Mouse (Mus musculus) liver, postnatal 0 days (tissue): ENCODE measurements around the gene Dhdh. TPM values are rescaled to one million over a fixed set of nuclear protein-coding genes. Genes with fewer than 3 reads are reported as not detected.
A peak's percentile ranks its signal among the peaks of the same experiment; 100 is the strongest.
"Not testable (repeated sequence)": the region's sequence is repeated elsewhere in the genome, so short reads cannot be mapped to it uniquely, and the experiment has no call there.

Experiments used
- ATAC-seq: fragments of 200-750 bp; cut with Nextera tagmentation; 2 replicates; pipeline ENCODE4 v1.8.0; 2017; ENCODE audit warnings: mild to moderate bottlenecking, moderate library complexity
- DNase-seq: peaks from one replicate; pipeline ENCODE4 v3.0.0-alpha.2; 2016
- H3K27ac ChIP-seq: fragments of 300-500 bp; sonication (generic); 2 replicates; pipeline ENCODE4 v1.5.1; 2014; ENCODE audit warnings: antibody characterized with exemption, moderate library complexity, mild to moderate bottlenecking, low read depth
- H3K27me3 ChIP-seq: fragments of 300-500 bp; sonication (generic); 2 replicates; pipeline ENCODE4 v1.6.1; 2014; ENCODE audit warnings: low read length, control low read depth, mixed read lengths; ENCODE audit not compliant: insufficient read depth
- H3K36me3 ChIP-seq: fragments of 300-500 bp; sonication (generic); replicated peaks from 2 replicates; pipeline ENCODE4 v1.6.1; 2014; ENCODE audit warnings: mild to moderate bottlenecking, control low read depth, low read length, moderate library complexity, mixed read lengths; ENCODE audit not compliant: insufficient read depth
- H3K4me1 ChIP-seq: fragments of 300-500 bp; sonication (generic); 2 replicates; pipeline ENCODE4 v1.6.1; 2014; ENCODE audit warnings: antibody characterized with exemption, mild to moderate bottlenecking, control low read depth; ENCODE audit not compliant: insufficient read depth
- H3K4me2 ChIP-seq: fragments of 300-500 bp; sonication (generic); 2 replicates; pipeline ENCODE4 v1.6.1; 2014; ENCODE audit warnings: low read depth, mild to moderate bottlenecking, low read length, moderate library complexity, mixed read lengths
- H3K4me3 ChIP-seq: fragments of 300-500 bp; sonication (generic); 2 replicates; pipeline ENCODE4 v1.5.1; 2014; ENCODE audit warnings: low read depth, low read length
- H3K9ac ChIP-seq: fragments of 300-500 bp; sonication (generic); replicated peaks from 2 replicates; pipeline ENCODE4 v1.6.1; 2014; ENCODE audit warnings: mild to moderate bottlenecking, moderate library complexity
- H3K9me3 ChIP-seq: fragments of 300-500 bp; sonication (generic); 2 replicates; pipeline ENCODE4 v1.6.1; 2016; ENCODE audit warnings: mild to moderate bottlenecking, control low read depth, low read length, mixed read lengths
- CTCF ChIP-seq: sonication (generic); IDR thresholded peaks from 2 replicates; pipeline ENCODE4 v1.5.1; 2016; ENCODE audit warnings: antibody characterized with exemption, low read depth
- EP300 ChIP-seq: IDR thresholded peaks from 2 replicates; pipeline ENCODE4 v1.6.1; 2016; ENCODE audit warnings: antibody characterized with exemption, low read depth, mild to moderate bottlenecking
- WGBS: fragments of 180-500 bp; shearing (Covaris S2); extraction: QIAGEN DNeasy Blood & Tissue Kit; methylation state at CpG from one replicate; pipeline ENCODE4 v1.1.7; 2014; ENCODE audit not compliant: insufficient replicate concordance; 5-methylcytosine and 5-hydroxymethylcytosine counted together
- polyA plus RNA-seq: library from polyadenylated mRNA; unstranded; fragments of >200 nt; fragmentation: Nextera tagmentation; extraction: Ambion mirVana; gene quantifications from 2 replicates; pipeline ENCODE4 v1.2.1, GENCODE M21; 2015

The Dhdh gene
- polyA plus RNA-seq, 1 experiment from 2014 or later: 9.5 TPM

- no peak overlapping the region for H3K4me3 ChIP-seq
- H3K27ac ChIP-seq: peak overlapping the region; percentile 87; the same call in 1 of the 2 replicates
- H3K4me1 ChIP-seq: peaks cover 42% of the 10 kb centered on the region
- no peaks in the 10 kb centered on the region for H3K9me3 ChIP-seq
- no peaks in the 10 kb centered on the region for H3K27me3 ChIP-seq
- peaks cover 22% of the 10 kb centered on the region for H3K36me3 ChIP-seq
- no peak overlapping the region for H3K4me2 ChIP-seq
- 67% methylated on average over 7 of the region's 7 CpGs for whole genome bisulfite sequencing
- no peak for ATAC-seq
- TF ChIP-seq EP300 (no peak), CTCF (no peak)
- H3K9ac ChIP-seq: no peak overlapping the region
- no peak for DNase-seq
These were observed 973 bp upstream of the Dhdh start for GRCm38 (mm10) chr7:45489578-45489977.

- ATAC-seq (no peak), DNase-seq (no peak)
- Histone ChIP-seq H3K27ac (peak overlapping the region; percentile 73), H3K4me2 (peak overlapping the region; percentile 82), H3K4me3 (peak overlapping the region; percentile 60), H3K4me1 (peaks cover 42% of the 10 kb centered on the region), H3K9ac (peak overlapping the region; percentile 74), H3K27me3 (no peaks in the 10 kb centered on the region), H3K9me3 (no peaks in the 10 kb centered on the region), H3K36me3 (peaks cover 5% of the 10 kb centered on the region)
- TF ChIP-seq CTCF: no peak
- TF ChIP-seq EP300: no peak
- WGBS: 53% methylated on average over 11 of the region's 11 CpGs
These were observed 728 bp downstream of the Dhdh start for GRCm38 (mm10) chr7:45487861-45488292.

- H3K9ac ChIP-seq: no peak within 1 kb of the TSS
These were observed 1.7 kb downstream of the Dhdh start, which contains the start of gene Gm45808 for GRCm38 (mm10) chr7:45486761-45487415. Gene Gm45808 (minus strand): TSS chr7:45486811.

GRCm38 (mm10) chr7:45486158-45486557 is 2.4 kb downstream of the Dhdh start:
- WGBS: 57% methylated on average over 7 of the region's 7 CpGs
- Histone ChIP-seq H3K27ac (no peak overlapping the region), H3K36me3 (peaks cover 4% of the 10 kb centered on the region; the same call in 1 of the 2 replicates), H3K9me3 (no peaks in the 10 kb centered on the region), H3K9ac (no peak overlapping the region), H3K4me3 (no peak overlapping the region), H3K4me2 (no peak overlapping the region), H3K4me1 (peaks cover 39% of the 10 kb centered on the region), H3K27me3 (no peaks in the 10 kb centered on the region)
- DNase-seq (no peak), ATAC-seq (no peak)
- TF ChIP-seq CTCF (no peak), EP300 (no peak)

More at GRCm38 (mm10) chr7:45486761-45487415, 1.7 kb downstream of the Dhdh start, which contains the start of gene Gm45808:
- no peak for ATAC-seq
- TF ChIP-seq EP300 (no peak), CTCF (no peak)
- no peak within 1 kb of the TSS for H3K4me3 ChIP-seq
- no peak for DNase-seq
- WGBS: 73% methylated on average over 12 of the region's 12 CpGs
- H3K4me2 ChIP-seq: peak within 1 kb of the TSS; percentile 82; the same call in 1 of the 2 replicates
- H3K27me3 ChIP-seq: no peaks in the 10 kb centered on the region
- H3K36me3 ChIP-seq: peaks cover 4% of the 10 kb centered on the region; the same call in 1 of the 2 replicates
- H3K4me1 ChIP-seq: peaks cover 40% of the 10 kb centered on the region
- 0 out of 2 replicates have a peak within 1 kb of the TSS, but pooled peaks have one; percentile 73 for H3K27ac ChIP-seq
- no peaks in the 10 kb centered on the region for H3K9me3 ChIP-seq

- not testable (repeated sequence) for H3K4me2 ChIP-seq, H3K27me3 ChIP-seq, H3K27ac ChIP-seq, ATAC-seq, H3K4me3 ChIP-seq, H3K9ac ChIP-seq, DNase-seq, H3K36me3 ChIP-seq, H3K9me3 ChIP-seq
- 83% methylated on average over 5 of the region's 5 CpGs for WGBS
- H3K4me1 ChIP-seq: peaks cover 29% of the 10 kb centered on the region
These were observed 3.6 kb downstream of the Dhdh start for GRCm38 (mm10) chr7:45484985-45485384.

GRCm38 (mm10) chr7:45482166-45482565 is 6.4 kb downstream of the Dhdh start:
- ATAC-seq (no peak), DNase-seq (no peak)
- peaks cover 10% of the 10 kb centered on the region; the same call in 1 of the 2 replicates for H3K4me1 ChIP-seq
- TF ChIP-seq CTCF (no peak), EP300 (no peak)
- peaks cover 4% of the 10 kb centered on the region; the same call in 1 of the 2 replicates for H3K36me3 ChIP-seq
- H3K9me3 ChIP-seq: no peaks in the 10 kb centered on the region
- no peaks in the 10 kb centered on the region for H3K27me3 ChIP-seq
- H3K4me2 ChIP-seq: no peak overlapping the region
- no peak overlapping the region for H3K9ac ChIP-seq
- H3K4me3 ChIP-seq: no peak overlapping the region
- no peak overlapping the region for H3K27ac ChIP-seq
- WGBS: 70% methylated on average over 1 of the region's 1 CpGs
